Mouse (Mus musculus) monocyte, adult 2 months (primary cell): ENCODE results near the gene B3gat1.

ENCODE experiments used
- DNase-seq, 2 experiments: peaks; one replicate each; pipeline ENCODE4 v3.0.0; 2022; ENCODE audit warnings: low spot score in 2 of 2, low read depth in 1 of 2

B3gat1 gene

GRCm38 (mm10) chr9:26733206-26733891 is at the start of gene B3gat1:
Gene B3gat1 (plus strand): TSS chr9:26733728.
- DNase-seq: no peak

GRCm38 (mm10) chr9:26689171-26689570 is 44.4 kb upstream of the B3gat1 start:
- DNase-seq: no peak

- DNase-seq: no peak
These were observed 43.4 kb upstream of the B3gat1 start for GRCm38 (mm10) chr9:26689956-26690698.

GRCm38 (mm10) chr9:26692641-26693040 is 40.9 kb upstream of the B3gat1 start:
- DNase-seq: no peak

GRCm38 (mm10) chr9:26694656-26695055 is 38.9 kb upstream of the B3gat1 start:
- DNase-seq: no peak

- no peak for DNase-seq
These were observed 38.4 kb upstream of the B3gat1 start for GRCm38 (mm10) chr9:26695178-26695577.

- no peak for DNase-seq
These were observed 35.2 kb upstream of the B3gat1 start for GRCm38 (mm10) chr9:26698286-26698685.

GRCm38 (mm10) chr9:26700329-26700728 is 33.2 kb upstream of the B3gat1 start:
- no peak for DNase-seq

- DNase-seq: no peak
These were observed 15.1 kb upstream of the B3gat1 start for GRCm38 (mm10) chr9:26718388-26718787.

GRCm38 (mm10) chr9:26721771-26722170 is 11.8 kb upstream of the B3gat1 start:
- DNase-seq: no peak

- DNase-seq: no peak
These were observed 7.8 kb upstream of the B3gat1 start for GRCm38 (mm10) chr9:26725709-26726108.

GRCm38 (mm10) chr9:26727445-26727844 is 6.1 kb upstream of the B3gat1 start:
- DNase-seq: no peak

- DNase-seq: no peak
These were observed 5.0 kb upstream of the B3gat1 start for GRCm38 (mm10) chr9:26728556-26728955.

- DNase-seq: no peak
These were observed 458 bp downstream of the B3gat1 start for GRCm38 (mm10) chr9:26733986-26734385.

GRCm38 (mm10) chr9:26737116-26737515 is 3.6 kb downstream of the B3gat1 start:
- DNase-seq: no peak

- no peak for DNase-seq
These were observed 9.3 kb downstream of the B3gat1 start for GRCm38 (mm10) chr9:26742817-26743216.

GRCm38 (mm10) chr9:26747121-26747520 is 13.6 kb downstream of the B3gat1 start:
- DNase-seq: no peak

GRCm38 (mm10) chr9:26748893-26749292 is 15.4 kb downstream of the B3gat1 start:
- no peak for DNase-seq

- DNase-seq: no peak
These were observed 26.6 kb downstream of the B3gat1 start for GRCm38 (mm10) chr9:26760081-26760480.

GRCm38 (mm10) chr9:26760576-26760975 is 27.0 kb downstream of the B3gat1 start:
- no peak for DNase-seq

GRCm38 (mm10) chr9:26762477-26762876 is 28.9 kb downstream of the B3gat1 start:
- no peak for DNase-seq

- no peak for DNase-seq
These were observed 34.7 kb downstream of the B3gat1 start for GRCm38 (mm10) chr9:26768181-26768580.

GRCm38 (mm10) chr9:26775700-26776099 is 42.2 kb downstream of the B3gat1 start:
- DNase-seq: no peak
